Mouse (Mus musculus) intestine, embryonic 14.5 days (tissue): ENCODE results near the gene Sarnp. TPM values are rescaled to one million over a fixed set of nuclear protein-coding genes. Genes with fewer than 3 reads are reported as not detected.
A peak's percentile ranks its signal among the peaks of the same experiment; 100 is the strongest.

Source experiments
- ATAC-seq: fragments of 200-750 bp; cut with Nextera tagmentation; replicated peaks from 2 replicates; pipeline ENCODE4 v1.8.0; 2017; ENCODE audit warnings: low read depth, moderate number of reproducible peaks, moderate TSS enrichment, moderate library complexity; ENCODE audit not compliant: low FRiP score, low TSS enrichment
- DNase-seq: peaks from one replicate; pipeline ENCODE4 v3.0.0-alpha.2; 2018; ENCODE audit warnings: low spot score
- H3K27ac ChIP-seq: fragments of 300-500 bp; sonication (generic); 2 replicates; pipeline ENCODE4 v1.5.1; 2014; ENCODE audit warnings: low read depth, mild to moderate bottlenecking, control low read depth
- H3K27me3 ChIP-seq: fragments of 300-500 bp; sonication (generic); replicated peaks from 2 replicates; pipeline ENCODE4 v1.6.1; 2014; ENCODE audit warnings: low read length, control low read depth; ENCODE audit not compliant: control insufficient read depth, insufficient read depth
- H3K36me3 ChIP-seq: fragments of 300-500 bp; sonication (generic); 2 replicates; pipeline ENCODE4 v1.6.1; 2014; ENCODE audit warnings: low read length, control low read depth; ENCODE audit not compliant: control insufficient read depth, insufficient read depth
- H3K4me1 ChIP-seq: fragments of 300-500 bp; sonication (generic); replicated peaks from 2 replicates; pipeline ENCODE4 v1.6.1; 2014; ENCODE audit warnings: low read length, control low read depth, mixed read lengths; ENCODE audit not compliant: control insufficient read depth, insufficient read depth
- H3K4me2 ChIP-seq: fragments of 300-500 bp; sonication (generic); 2 replicates; pipeline ENCODE4 v1.6.1; 2014; ENCODE audit warnings: low read length
- H3K4me3 ChIP-seq: fragments of 300-500 bp; sonication (generic); 2 replicates; pipeline ENCODE4 v1.5.1; 2014; ENCODE audit warnings: low read depth, low read length, control low read depth, mixed read lengths
- H3K9ac ChIP-seq: fragments of 300-500 bp; sonication (generic); 2 replicates; pipeline ENCODE4 v1.6.1; 2014; ENCODE audit warnings: mild to moderate bottlenecking, low read length
- H3K9me3 ChIP-seq: fragments of 300-500 bp; sonication (generic); 2 replicates; pipeline ENCODE4 v1.6.1; 2016; ENCODE audit warnings: low read length, control low read depth; ENCODE audit not compliant: control insufficient read depth
- WGBS: fragments of 180-500 bp; shearing (Covaris S2); extraction: QIAGEN DNeasy Blood & Tissue Kit; methylation state at CpG from one replicate; pipeline ENCODE4 v1.1.7; 2014; 5-methylcytosine and 5-hydroxymethylcytosine counted together
- polyA plus RNA-seq: library from polyadenylated mRNA; unstranded; fragments of >200 nt; fragmentation: Nextera tagmentation; extraction: Ambion mirVana; gene quantifications from 2 replicates; pipeline ENCODE4 v1.2.1, GENCODE M21; 2014

Sarnp gene
- polyA plus RNA-seq, 1 experiment from 2014 or later: 203 TPM

GRCm38 (mm10) chr10:128899759-128900490 is 82.8 kb downstream of the Sarnp start:
- H3K4me2 ChIP-seq: no peak overlapping the region
- H3K27me3 ChIP-seq: peaks cover 16% of the 10 kb centered on the region
- DNase-seq (no peak), ATAC-seq (no peak)
- no peak overlapping the region for H3K27ac ChIP-seq
- 81% methylated on average over 6 of the region's 6 CpGs for WGBS
- peaks cover 4% of the 10 kb centered on the region; the same call in 1 of the 2 replicates for H3K4me1 ChIP-seq
- H3K4me3 ChIP-seq: no peak overlapping the region
- H3K9ac ChIP-seq: no peak overlapping the region
- H3K9me3 ChIP-seq: no peaks in the 10 kb centered on the region
- H3K36me3 ChIP-seq: no peaks in the 10 kb centered on the region

GRCm38 (mm10) chr10:128900698-128901097 is 83.6 kb downstream of the Sarnp start, which contains the start of gene Cd63:
Gene Cd63, plus strand, starts transcription at chr10:128900989.
- 76% methylated on average over 3 of the region's 3 CpGs for WGBS
- DNase-seq: no peak
- no peak for ATAC-seq

DNA sequence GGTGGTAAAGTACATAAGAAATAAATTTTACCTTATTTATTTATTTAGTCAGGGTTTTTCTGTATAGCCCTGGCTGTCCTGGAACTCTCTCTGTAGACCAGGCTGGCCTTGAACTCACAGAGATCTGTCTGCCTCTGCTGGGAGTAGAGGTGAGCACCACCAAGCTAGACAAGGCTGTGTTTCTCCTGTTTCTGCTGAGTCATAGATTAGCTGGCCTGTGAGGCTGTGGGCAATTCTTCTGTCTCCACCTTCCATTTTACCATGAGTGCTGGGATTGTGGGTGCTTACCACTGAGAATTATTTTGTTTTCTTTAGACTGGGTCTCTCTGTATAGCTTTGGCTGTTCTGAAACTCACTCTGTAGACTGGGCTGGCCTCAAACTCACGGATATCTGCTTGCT is 84.3 kb downstream of the Sarnp start:
- Histone ChIP-seq H3K4me2 (no peak overlapping the region), H3K9me3 (no peaks in the 10 kb centered on the region), H3K4me1 (no peaks in the 10 kb centered on the region), H3K36me3 (no peaks in the 10 kb centered on the region), H3K27me3 (peaks cover 9% of the 10 kb centered on the region), H3K4me3 (no peak overlapping the region), H3K9ac (no peak overlapping the region), H3K27ac (no peak overlapping the region)
- 70% methylated on average over 1 of the region's 1 CpGs for WGBS
- ATAC-seq (no peak), DNase-seq (no peak)

More at GRCm38 (mm10) chr10:128900698-128901097, 83.6 kb downstream of the Sarnp start, which contains the start of gene Cd63:
- Histone ChIP-seq H3K27me3 (peaks cover 16% of the 10 kb centered on the region), H3K27ac (no peak within 1 kb of the TSS), H3K9ac (no peak within 1 kb of the TSS), H3K9me3 (no peaks in the 10 kb centered on the region), H3K4me3 (no peak within 1 kb of the TSS), H3K4me1 (peaks cover 4% of the 10 kb centered on the region; the same call in 1 of the 2 replicates), H3K36me3 (no peaks in the 10 kb centered on the region), H3K4me2 (no peak within 1 kb of the TSS)

DNA sequence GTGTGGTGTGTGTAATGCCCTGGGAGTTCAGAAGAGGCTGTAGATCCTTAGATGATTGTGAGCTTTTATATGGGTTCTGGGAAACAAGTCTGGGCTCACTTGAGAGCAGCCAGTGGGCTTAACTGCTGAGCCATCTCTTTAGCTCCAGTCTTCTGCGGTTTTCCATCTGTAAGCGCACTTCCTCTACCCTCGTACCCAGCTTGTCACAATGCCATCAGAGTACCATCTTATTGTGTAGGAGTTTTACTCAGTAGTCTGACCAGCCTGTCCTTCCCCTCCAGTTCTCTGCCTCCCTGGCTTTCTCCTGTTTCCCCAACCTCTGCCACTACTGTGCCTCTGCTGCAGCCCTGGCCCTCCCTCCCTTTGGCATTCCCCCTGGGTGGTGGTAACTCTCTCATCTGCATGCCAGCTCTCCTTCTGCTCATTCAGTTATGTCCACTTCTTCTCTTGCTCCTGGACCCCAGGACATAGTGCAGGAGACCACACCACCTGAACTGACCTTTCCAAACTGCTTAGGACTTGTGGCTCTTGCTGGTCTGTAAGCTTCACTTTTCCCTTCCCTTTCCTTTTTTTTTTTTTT is 85.4 kb downstream of the Sarnp start:
- WGBS: 75% methylated on average over 3 of the region's 3 CpGs
- Histone ChIP-seq H3K36me3 (no peaks in the 10 kb centered on the region), H3K4me3 (no peak overlapping the region), H3K4me2 (no peak overlapping the region), H3K9ac (no peak overlapping the region), H3K4me1 (no peaks in the 10 kb centered on the region), H3K27ac (no peak overlapping the region), H3K9me3 (no peaks in the 10 kb centered on the region), H3K27me3 (no peaks in the 10 kb centered on the region)
- ATAC-seq (no peak), DNase-seq (no peak)

- no peak overlapping the region for H3K27ac ChIP-seq
- 69% methylated on average over 5 of the region's 5 CpGs for WGBS
- H3K4me2 ChIP-seq: no peak overlapping the region
- ATAC-seq (no peak), DNase-seq (no peak)
- H3K36me3 ChIP-seq: no peaks in the 10 kb centered on the region
- no peaks in the 10 kb centered on the region for H3K27me3 ChIP-seq
- no peaks in the 10 kb centered on the region for H3K9me3 ChIP-seq
- no peak overlapping the region for H3K4me3 ChIP-seq
- H3K9ac ChIP-seq: no peak overlapping the region
- peaks cover 3% of the 10 kb centered on the region; the same call in 1 of the 2 replicates for H3K4me1 ChIP-seq
These were observed 87.7 kb downstream of the Sarnp start for GRCm38 (mm10) chr10:128904812-128905211.

DNA sequence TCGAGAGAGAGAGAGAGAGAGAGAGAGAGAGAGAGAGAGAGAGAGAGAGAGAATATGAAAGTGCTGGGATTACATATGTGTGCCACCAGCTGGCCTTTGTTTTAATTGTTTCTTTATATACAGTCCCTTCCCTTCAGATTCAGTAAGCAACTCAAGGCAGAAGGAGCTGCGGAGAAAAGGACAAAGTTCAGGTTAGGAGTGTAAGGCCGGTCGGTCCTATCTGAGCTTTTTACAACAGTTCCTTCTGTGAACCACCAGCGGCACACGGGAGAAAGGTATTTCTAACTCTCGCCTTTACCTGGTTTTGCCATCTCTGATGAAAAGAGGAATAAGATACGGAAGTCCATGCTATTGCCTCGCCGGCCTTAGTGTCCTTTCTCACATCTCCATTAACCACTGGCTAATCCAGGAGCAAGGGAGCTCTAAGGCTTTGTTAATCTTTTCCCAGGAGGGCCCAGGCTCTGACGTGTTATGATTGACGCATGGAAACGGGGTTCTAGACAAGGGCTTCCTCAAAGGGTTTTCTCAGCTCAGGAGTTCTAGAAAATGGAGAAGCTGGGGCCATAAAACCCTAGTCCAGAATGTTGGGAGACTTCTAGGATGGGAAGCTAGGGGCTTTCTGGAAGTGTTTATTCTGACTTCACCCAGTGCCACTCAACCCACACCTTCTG is 91.8 kb downstream of the Sarnp start:
- peak; percentile 14; the same call in 1 of the 2 replicates for ATAC-seq

DNA sequence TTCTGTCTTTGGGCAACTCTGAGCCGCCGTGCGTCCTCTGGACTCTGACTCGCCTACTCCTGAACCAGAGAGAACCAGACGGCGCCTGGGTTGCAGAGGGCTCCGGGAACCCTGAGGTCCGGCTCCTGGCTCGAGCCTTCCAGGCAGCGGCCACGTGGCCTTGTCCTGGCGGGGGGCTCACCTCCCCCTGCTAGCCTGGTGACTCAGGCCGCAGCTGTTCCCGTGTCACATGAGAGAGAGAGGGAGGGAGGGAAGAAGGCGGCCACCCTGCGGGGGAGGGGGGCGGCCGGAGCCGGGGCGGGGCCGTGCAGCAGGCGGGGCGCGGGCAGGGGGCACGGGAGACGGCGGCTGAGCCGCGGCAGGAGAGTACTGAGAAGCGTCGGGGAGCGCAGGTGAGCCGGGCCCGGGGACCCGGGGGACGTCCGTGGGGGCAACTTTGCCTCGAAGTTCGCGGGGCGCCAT is 92.5 kb downstream of the Sarnp start:
- Histone ChIP-seq H3K4me2 (peak overlapping the region; percentile 69), H3K36me3 (peaks cover 27% of the 10 kb centered on the region), H3K9ac (peak overlapping the region; percentile 97), H3K4me1 (peaks cover 15% of the 10 kb centered on the region; the same call in 1 of the 2 replicates), H3K4me3 (peak overlapping the region; percentile 83), H3K27ac (peak overlapping the region; percentile 89), H3K27me3 (no peaks in the 10 kb centered on the region), H3K9me3 (no peaks in the 10 kb centered on the region)
- WGBS: under 1% methylated on average over 39 of the region's 41 CpGs
- peak; percentile 82 for ATAC-seq
- DNase-seq: peak; percentile 92

More for the DNA sequence above, 91.8 kb downstream of the Sarnp start:
- H3K9me3 ChIP-seq: no peaks in the 10 kb centered on the region
- H3K4me1 ChIP-seq: peaks cover 15% of the 10 kb centered on the region; the same call in 1 of the 2 replicates
- peak; percentile 71 for DNase-seq
- peak overlapping the region; percentile 89 for H3K27ac ChIP-seq
- peak overlapping the region; percentile 69 for H3K4me2 ChIP-seq
- peak overlapping the region; percentile 83 for H3K4me3 ChIP-seq
- H3K9ac ChIP-seq: peak overlapping the region; percentile 97
- no peaks in the 10 kb centered on the region for H3K27me3 ChIP-seq
- 49% methylated on average over 13 of the region's 13 CpGs for WGBS
- peaks cover 20% of the 10 kb centered on the region for H3K36me3 ChIP-seq

GRCm38 (mm10) chr10:128910066-128910841 is 93.1 kb downstream of the Sarnp start:
- H3K4me2 ChIP-seq: peak overlapping the region; percentile 69
- H3K36me3 ChIP-seq: peaks cover 33% of the 10 kb centered on the region
- H3K27me3 ChIP-seq: no peaks in the 10 kb centered on the region
- peaks cover 15% of the 10 kb centered on the region; the same call in 1 of the 2 replicates for H3K4me1 ChIP-seq
- under 1% methylated on average over 65 of the region's 66 CpGs for WGBS
- H3K4me3 ChIP-seq: peak overlapping the region; percentile 83
- H3K9ac ChIP-seq: peak overlapping the region; percentile 97
- DNase-seq (peak; percentile 77), ATAC-seq (peak; percentile 28)
- H3K27ac ChIP-seq: peak overlapping the region; percentile 89
- H3K9me3 ChIP-seq: no peaks in the 10 kb centered on the region
